Mouse (Mus musculus) right cerebral cortex, postnatal 10 days (tissue): ENCODE results near the gene Btbd6.

Experiments
- DNase-seq, 2 experiments: peaks; one replicate each; pipeline ENCODE4 v3.0.0; 2021; ENCODE audit warnings: low spot score in 2 of 2

The Btbd6 gene

GRCm38 (mm10) chr12:113004993-113005392 lies 28.7 kb downstream of the Btbd6 start:
- DNase-seq = peak; percentile 64 to 76

GRCm38 (mm10) chr12:113011702-113012360 lies 35.5 kb downstream of the Btbd6 start:
- DNase-seq = no peak

- DNase-seq = no peak
Observed at GRCm38 (mm10) chr12:113012443-113012842, 36.2 kb downstream of the Btbd6 start.

GRCm38 (mm10) chr12:113013021-113013491 lies 36.8 kb downstream of the Btbd6 start:
- DNase-seq = peak; percentile 72 to 78

- DNase-seq = peak; percentile 94 to 96
Observed at GRCm38 (mm10) chr12:113013604-113014558, 37.6 kb downstream of the Btbd6 start, which contains the start of gene Pacs2. TSS of gene Pacs2 (plus strand) at chr12:113014508.

- DNase-seq = peak; percentile 47 to 50
Observed at GRCm38 (mm10) chr12:113014561-113015556, 38.6 kb downstream of the Btbd6 start.

- no peak for DNase-seq
Observed at GRCm38 (mm10) chr12:113015956-113016355, 39.7 kb downstream of the Btbd6 start.

- peak; percentile 82 to 87 for DNase-seq
Observed at GRCm38 (mm10) chr12:113016976-113017375, 40.7 kb downstream of the Btbd6 start.

GRCm38 (mm10) chr12:113017429-113017984 lies 41.2 kb downstream of the Btbd6 start:
- no peak for DNase-seq

- DNase-seq = no peak
Observed at GRCm38 (mm10) chr12:113018763-113019162, 42.5 kb downstream of the Btbd6 start.

GRCm38 (mm10) chr12:113021488-113021887 lies 45.2 kb downstream of the Btbd6 start:
- no peak for DNase-seq

GRCm38 (mm10) chr12:113023082-113023481 lies 46.8 kb downstream of the Btbd6 start:
- no peak for DNase-seq

GRCm38 (mm10) chr12:113026557-113026956 lies 50.3 kb downstream of the Btbd6 start:
- no peak for DNase-seq

GRCm38 (mm10) chr12:113027495-113027894 lies 51.2 kb downstream of the Btbd6 start:
- DNase-seq = no peak

GRCm38 (mm10) chr12:113028067-113028466 lies 51.8 kb downstream of the Btbd6 start:
- DNase-seq = no peak
